Mouse (Mus musculus): ENCODE data around the gene Gm815.

The Gm815 gene

GRCm38 (mm10) chr19:26885616-26886015, at the start of gene Gm815:
Gene Gm815 (plus strand): TSS chr19:26885881.
- DNase-seq (ENCODE audit: low read depth, low spot score) = no peak

- no peak for DNase-seq (ENCODE audit: low read depth, low spot score)
Observed at GRCm38 (mm10) chr19:26837626-26838025, 48.1 kb upstream of the Gm815 start.

- DNase-seq (ENCODE audit: low read depth, low spot score) = no peak
Observed at GRCm38 (mm10) chr19:26843896-26844295, 41.8 kb upstream of the Gm815 start.

GRCm38 (mm10) chr19:26844813-26845212, 40.9 kb upstream of the Gm815 start:
- DNase-seq (ENCODE audit: low read depth, low spot score) = no peak

GRCm38 (mm10) chr19:26845276-26846016, 40.2 kb upstream of the Gm815 start:
- DNase-seq (ENCODE audit: low read depth, low spot score) = peak; percentile 66

GRCm38 (mm10) chr19:26846017-26846285, 39.7 kb upstream of the Gm815 start:
- DNase-seq (ENCODE audit: low read depth, low spot score) = no peak

GRCm38 (mm10) chr19:26851017-26851782, 34.5 kb upstream of the Gm815 start:
- no peak for DNase-seq (ENCODE audit: low read depth, low spot score)

GRCm38 (mm10) chr19:26852325-26852900, 33.3 kb upstream of the Gm815 start:
- no peak for DNase-seq (ENCODE audit: low read depth, low spot score)

- no peak for DNase-seq (ENCODE audit: low read depth, low spot score)
Observed at GRCm38 (mm10) chr19:26853701-26854282, 31.9 kb upstream of the Gm815 start.

- DNase-seq (ENCODE audit: low read depth, low spot score) = no peak
Observed at GRCm38 (mm10) chr19:26854661-26855060, 31.0 kb upstream of the Gm815 start.

GRCm38 (mm10) chr19:26855152-26855551, 30.5 kb upstream of the Gm815 start:
- no peak for DNase-seq (ENCODE audit: low read depth, low spot score)

- no peak for DNase-seq (ENCODE audit: low read depth, low spot score)
Observed at GRCm38 (mm10) chr19:26858427-26859194, 27.1 kb upstream of the Gm815 start.

- DNase-seq (ENCODE audit: low read depth, low spot score) = no peak
Observed at GRCm38 (mm10) chr19:26859195-26859570, 26.5 kb upstream of the Gm815 start.

GRCm38 (mm10) chr19:26863662-26864061, 22.0 kb upstream of the Gm815 start:
- no peak for DNase-seq (ENCODE audit: low read depth, low spot score)

- no peak for DNase-seq (ENCODE audit: low read depth, low spot score)
Observed at GRCm38 (mm10) chr19:26864975-26865690, 20.5 kb upstream of the Gm815 start.

GRCm38 (mm10) chr19:26865736-26866135, 19.9 kb upstream of the Gm815 start:
- DNase-seq (ENCODE audit: low read depth, low spot score) = no peak

GRCm38 (mm10) chr19:26869591-26869990, 16.1 kb upstream of the Gm815 start:
- no peak for DNase-seq (ENCODE audit: low read depth, low spot score)

- DNase-seq (ENCODE audit: low read depth, low spot score) = no peak
Observed at GRCm38 (mm10) chr19:26870280-26870679, 15.4 kb upstream of the Gm815 start.

- DNase-seq (ENCODE audit: low read depth, low spot score) = no peak
Observed at GRCm38 (mm10) chr19:26871096-26871495, 14.6 kb upstream of the Gm815 start.

- no peak for DNase-seq (ENCODE audit: low read depth, low spot score)
Observed at GRCm38 (mm10) chr19:26872886-26873285, 12.8 kb upstream of the Gm815 start.

- DNase-seq (ENCODE audit: low read depth, low spot score) = no peak
Observed at GRCm38 (mm10) chr19:26875601-26876000, 10.1 kb upstream of the Gm815 start.

Data from skeletal muscle tissue, adult 2 months (tissue).